Mouse (Mus musculus) large intestine, adult 2 months (tissue): Measurements from ENCODE around the gene Pmis2. TPM values are rescaled to one million over a fixed set of nuclear protein-coding genes. Genes with fewer than 3 reads are reported as not detected.
A peak's percentile ranks its signal among the peaks of the same experiment; 100 is the strongest.

Source experiments
- DNase-seq: peaks from one replicate; pipeline ENCODE4 v3.0.0-alpha.2; 2012; ENCODE audit warnings: low read depth, low spot score
- whole genome bisulfite sequencing: fragments of 180-500 bp; shearing (Covaris S2); methylation state at CpG from one replicate; pipeline ENCODE4 v1.1.7; 2018; 5-methylcytosine and 5-hydroxymethylcytosine counted together
- polyA plus RNA-seq: library from polyadenylated mRNA; depleted of rRNA; stranded (reverse); fragments of >200 nt; gene quantifications from 2 replicates; pipeline ENCODE4 v1.2.3, GENCODE M21; 2012; rRNA removed

Gene Pmis2
- polyA plus RNA-seq = not detected in 2 replicates

DNA sequence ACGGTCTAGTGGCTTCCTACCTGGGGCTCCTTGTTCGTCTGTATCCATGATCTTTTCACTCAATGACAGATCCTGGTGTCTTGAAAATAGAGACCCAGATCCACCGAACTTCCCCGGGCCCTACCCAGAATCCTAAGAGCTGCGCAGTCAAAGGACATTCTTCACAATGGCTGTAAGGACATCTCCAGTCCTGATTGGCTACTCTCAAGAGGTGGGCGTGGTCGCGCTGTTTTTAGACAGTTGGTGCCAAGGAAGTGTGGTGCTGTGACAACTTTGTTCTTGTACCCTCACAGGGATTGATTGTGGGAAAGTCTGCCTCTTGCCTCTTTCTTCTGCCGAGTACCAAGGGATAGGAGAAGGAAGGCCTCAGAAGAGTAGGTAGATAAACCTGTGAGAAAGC lies at the start of gene Pmis2:
TSS of gene Pmis2 (minus strand) at position 126 of the 400 bp plus-strand sequence.
- WGBS = 72% methylated on average over 9 of the region's 9 CpGs
- no peak for DNase-seq

- no peak for DNase-seq
- whole genome bisulfite sequencing = 89% methylated on average over 5 of the region's 5 CpGs
Measured at GRCm38 (mm10) chr7:30719669-30720068, 48.3 kb upstream of the Pmis2 start.

GRCm38 (mm10) chr7:30717716-30718046 lies 46.3 kb upstream of the Pmis2 start:
- 12% methylated on average over 14 of the region's 14 CpGs for WGBS
- no peak for DNase-seq

- no peak for DNase-seq
- WGBS = 2% methylated on average over 43 of the region's 43 CpGs
Measured at GRCm38 (mm10) chr7:30717006-30717715, 45.8 kb upstream of the Pmis2 start.

- DNase-seq = no peak
- 85% methylated on average over 3 of the region's 3 CpGs for WGBS
Measured at GRCm38 (mm10) chr7:30711942-30712341, 40.5 kb upstream of the Pmis2 start, which contains the start of gene Atp4a. Gene Atp4a (plus strand): TSS chr7:30712209.

DNA sequence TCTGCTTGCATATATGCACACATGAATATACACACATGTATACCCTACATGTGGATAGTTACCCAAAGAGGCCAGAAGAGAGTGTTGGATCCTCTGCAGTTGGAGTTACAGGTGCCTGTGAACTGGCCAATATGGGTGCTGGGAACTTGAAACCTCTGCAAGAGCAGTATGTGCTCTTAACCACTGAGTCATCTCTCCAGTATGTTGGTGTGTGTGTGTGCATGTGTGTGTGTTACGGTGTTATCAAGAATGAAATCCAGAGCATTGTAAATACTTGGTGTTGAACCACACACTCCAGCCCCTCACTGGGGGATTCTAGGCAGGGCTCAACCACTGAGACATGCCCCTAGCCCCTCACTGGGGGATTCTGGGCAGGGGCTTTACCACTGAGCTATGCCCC lies 36.0 kb upstream of the Pmis2 start:
- 84% methylated on average over 1 of the region's 1 CpGs for WGBS
- DNase-seq = no peak

DNA sequence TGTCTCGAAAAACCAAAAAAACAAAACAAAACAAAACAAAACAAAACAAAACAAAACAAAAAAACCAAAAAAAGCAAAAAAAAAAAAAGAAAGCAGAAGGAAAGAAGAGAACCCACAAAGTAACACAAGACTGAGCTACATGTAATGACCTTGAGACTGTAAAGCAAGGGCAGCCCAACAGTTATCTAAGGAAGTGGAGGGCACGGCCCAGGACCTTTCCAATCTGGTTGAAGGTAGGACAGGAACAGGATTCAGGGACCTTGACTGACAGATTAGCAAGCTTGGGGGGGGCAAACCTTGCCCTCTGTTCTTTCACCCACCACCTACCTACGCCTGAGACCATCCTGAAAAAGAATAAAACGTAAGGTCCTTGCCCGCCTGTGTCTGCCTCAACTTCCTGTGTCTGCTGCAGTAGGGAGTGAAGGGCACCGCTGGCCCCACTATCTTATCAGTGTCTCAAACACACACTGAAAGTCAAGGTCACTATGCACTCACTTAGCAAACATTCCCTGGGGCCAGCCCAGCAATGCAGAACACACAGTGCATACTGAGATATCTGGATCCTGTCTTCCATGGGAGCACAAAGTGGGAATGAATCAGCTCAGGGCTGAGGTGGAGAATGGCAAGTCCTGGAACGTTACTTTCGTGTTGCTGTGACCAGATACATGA lies 34.9 kb upstream of the Pmis2 start:
- no peak for DNase-seq
- 43% methylated on average over 8 of the region's 8 CpGs for WGBS

DNA sequence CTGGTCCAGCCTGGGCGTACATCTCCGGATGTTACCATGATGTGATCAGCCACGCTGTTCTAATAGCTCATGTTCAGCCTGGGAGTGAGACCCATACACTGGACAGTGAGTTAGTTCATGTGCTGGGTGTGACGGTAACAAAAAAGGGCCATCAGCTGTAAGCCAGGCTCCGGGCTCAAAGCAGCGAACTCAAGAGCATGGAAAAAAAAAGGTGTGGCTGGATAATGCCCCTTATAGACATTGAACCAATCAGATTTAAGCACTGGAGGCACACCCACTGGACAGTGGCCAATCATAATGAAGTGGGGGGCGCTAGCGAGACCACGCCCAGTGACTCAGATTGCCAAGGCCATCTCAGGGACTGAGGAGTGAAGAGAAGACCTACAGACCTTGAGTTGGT lies 27.2 kb upstream of the Pmis2 start, which contains the start of gene 2200002J24Rik:
TSS of gene 2200002J24Rik (plus strand) at position 338 of the 400 bp plus-strand sequence.
- 28% methylated on average over 9 of the region's 9 CpGs for WGBS
- peak; percentile 38 for DNase-seq

- DNase-seq = no peak
- WGBS = 22% methylated on average over 5 of the region's 5 CpGs
Measured at GRCm38 (mm10) chr7:30698101-30698500, 26.7 kb upstream of the Pmis2 start.

DNA sequence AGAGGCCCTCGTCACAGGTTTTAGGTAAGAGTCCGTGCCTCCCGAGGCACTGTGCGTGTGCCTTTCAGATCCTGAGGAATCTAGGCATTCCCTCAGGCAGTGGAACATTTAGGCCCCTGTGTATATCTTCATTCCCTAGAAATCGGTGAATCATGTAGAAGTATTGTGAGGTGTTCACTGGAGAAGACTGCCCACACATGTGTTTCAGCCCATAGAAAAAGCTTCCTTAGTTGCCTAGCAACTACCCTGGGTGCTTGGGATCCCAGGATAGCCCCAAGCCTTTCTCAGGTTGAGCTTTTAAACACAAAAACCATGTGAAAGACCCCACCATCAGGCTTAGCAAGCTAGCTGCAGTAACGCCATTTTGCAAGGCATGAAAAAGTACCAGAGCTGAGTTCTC lies 16.9 kb upstream of the Pmis2 start:
- no peak for DNase-seq
- 59% methylated on average over 6 of the region's 6 CpGs for WGBS

DNA sequence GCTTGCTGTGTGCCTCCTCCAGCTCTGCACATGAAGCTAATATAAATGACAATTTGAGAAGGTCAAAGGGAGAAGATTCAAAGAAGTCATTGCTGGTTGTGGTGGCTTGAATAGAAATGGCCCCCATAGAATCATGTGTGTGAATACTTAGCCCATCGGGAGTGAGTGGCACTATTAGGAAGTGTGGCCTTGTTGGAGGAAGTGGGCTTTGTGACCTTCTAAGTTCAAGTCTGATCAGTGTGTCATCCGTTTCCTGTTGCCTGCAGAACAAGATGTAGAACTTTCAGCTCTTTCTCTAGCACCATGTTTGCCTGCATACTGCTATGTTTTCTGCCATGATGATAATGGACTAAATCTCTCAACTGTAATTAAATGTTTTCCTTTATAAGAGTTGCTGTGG lies 12.0 kb upstream of the Pmis2 start:
- 83% methylated on average over 2 of the region's 2 CpGs for WGBS
- no peak for DNase-seq

DNA sequence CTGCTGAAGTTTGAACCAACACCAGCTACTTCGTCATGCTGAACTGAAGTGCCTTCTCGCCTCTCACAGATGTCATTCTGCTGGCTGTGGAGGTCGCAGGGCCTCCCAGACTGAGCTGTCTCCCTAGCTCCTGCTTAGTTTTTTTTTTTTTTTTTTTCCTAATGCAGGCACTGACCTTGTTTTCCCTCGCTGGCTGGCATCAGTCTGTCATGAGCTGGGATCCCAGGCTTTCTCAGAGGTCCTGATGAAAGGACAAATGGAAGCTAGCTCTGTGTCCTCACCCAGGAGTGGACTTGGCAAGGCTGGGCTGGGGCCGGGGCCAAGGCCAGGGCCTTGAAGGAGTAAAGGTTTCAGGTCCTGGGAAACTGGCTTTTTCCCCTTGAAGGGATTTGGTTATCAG lies 10.5 kb upstream of the Pmis2 start:
- DNase-seq = no peak
- 49% methylated on average over 5 of the region's 5 CpGs for WGBS

DNA sequence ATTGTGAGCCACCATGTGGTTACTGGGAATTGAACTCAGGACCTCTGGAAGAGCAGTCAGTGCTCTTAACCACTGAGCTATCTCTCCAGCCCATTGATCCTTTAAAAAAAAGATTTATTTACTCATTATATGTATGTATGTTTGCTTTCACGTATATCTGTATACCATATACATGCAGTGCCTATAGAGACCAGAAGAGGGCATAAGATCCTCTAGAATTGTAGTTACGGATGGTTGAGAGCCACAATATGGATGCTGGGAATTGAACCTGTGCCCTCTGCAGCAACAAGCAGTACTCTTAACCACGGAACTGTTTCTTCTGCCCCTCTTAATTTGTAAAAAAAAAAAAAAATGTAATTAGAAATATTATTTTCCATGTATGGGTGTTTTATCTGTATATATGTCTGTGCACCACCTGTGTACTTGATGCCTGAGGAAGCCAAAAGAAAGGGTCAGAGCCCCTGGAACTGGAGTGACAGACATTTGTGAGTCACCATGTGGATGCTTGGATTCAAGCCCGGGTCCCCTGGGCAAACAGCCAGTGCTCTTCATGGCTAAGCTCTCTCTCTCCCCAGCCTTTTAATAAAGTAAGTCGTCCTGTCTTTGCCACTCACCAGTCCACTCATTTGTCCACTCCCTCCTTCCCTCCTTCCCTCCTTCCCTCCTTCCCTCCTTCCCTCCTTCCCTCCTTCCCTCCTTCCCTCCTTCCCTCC lies 7.0 kb upstream of the Pmis2 start:
- no peak for DNase-seq
- 67% methylated on average over 5 of the region's 5 CpGs for WGBS

DNA sequence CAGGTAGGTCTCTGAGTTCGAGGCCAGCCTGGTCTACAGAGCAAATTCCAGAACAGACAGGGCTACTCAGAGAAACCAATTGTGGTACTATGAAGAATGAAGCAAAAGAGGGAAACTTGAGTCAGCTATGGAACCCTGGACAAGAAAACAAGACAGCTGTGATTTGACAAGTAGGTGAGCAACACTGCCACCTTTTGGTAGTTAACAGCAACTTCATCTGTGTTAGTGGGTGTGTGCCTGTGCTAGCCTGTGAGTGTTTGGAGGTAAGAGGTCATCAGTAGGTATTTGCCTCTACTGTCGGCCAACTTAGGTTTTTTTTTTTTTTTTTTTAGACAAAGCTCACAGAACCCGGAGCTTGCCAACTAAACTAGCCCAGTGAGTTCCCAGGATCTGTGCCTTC lies 2.2 kb downstream of the Pmis2 start:
- DNase-seq = no peak
- 16% methylated on average over 3 of the region's 3 CpGs for WGBS

DNA sequence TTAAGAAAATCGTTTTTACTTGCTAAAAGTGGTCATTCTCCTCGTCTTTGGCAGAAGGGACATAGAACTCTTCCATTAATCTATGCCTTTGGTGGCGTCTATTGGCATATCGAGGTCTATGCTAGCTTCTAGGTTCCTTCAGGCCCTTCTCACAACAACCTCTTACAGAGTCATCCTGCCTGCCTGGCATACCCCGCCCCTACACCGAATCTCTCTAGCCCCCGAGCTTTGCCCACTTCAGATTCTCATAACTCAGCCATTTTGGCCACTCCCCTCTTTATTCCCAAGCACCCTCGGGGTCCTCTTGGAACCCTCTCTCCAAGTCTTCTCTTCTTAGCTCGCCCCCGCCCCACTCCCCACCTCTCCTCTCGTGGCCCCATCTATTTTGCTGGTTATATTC lies 6.1 kb downstream of the Pmis2 start:
- DNase-seq = no peak
- 5% methylated on average over 11 of the region's 11 CpGs for WGBS

GRCm38 (mm10) chr7:30664529-30665200 lies 6.7 kb downstream of the Pmis2 start, which contains the start of gene Haus5:
Gene Haus5 (minus strand): TSS chr7:30664994.
- WGBS = under 1% methylated on average over 34 of the region's 34 CpGs
- peak; percentile 77 for DNase-seq

GRCm38 (mm10) chr7:30649591-30650540 lies 21.5 kb downstream of the Pmis2 start, which contains the start of gene Rbm42:
Gene Rbm42 (minus strand): TSS chr7:30650317.
- peak; percentile 98 for DNase-seq
- WGBS = 1% methylated on average over 59 of the region's 59 CpGs

DNA sequence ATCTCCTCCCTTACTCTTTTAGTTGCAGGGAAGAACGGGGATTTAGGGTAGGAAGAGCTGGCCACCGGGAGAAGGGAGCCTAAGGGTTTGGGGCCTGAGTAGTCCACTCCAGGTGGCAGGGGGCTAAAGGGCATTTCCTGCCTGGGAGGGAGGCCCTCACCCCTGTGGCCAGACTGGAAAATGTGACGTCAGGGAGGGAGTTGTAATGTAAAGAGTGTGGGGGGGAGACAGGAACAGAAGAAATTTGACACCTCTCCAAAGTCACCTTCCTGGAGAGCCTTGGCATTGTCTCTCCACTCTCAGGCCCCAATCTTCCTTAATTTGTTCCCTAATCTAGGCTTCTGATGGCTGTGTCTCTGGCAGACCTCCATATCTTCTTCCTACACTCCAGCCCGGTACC lies 32.3 kb downstream of the Pmis2 start:
- WGBS = 20% methylated on average over 4 of the region's 4 CpGs
- DNase-seq = no peak

- WGBS = 32% methylated on average over 11 of the region's 11 CpGs
- no peak for DNase-seq
Measured at GRCm38 (mm10) chr7:30636395-30636794, 35.0 kb downstream of the Pmis2 start.
